Comparison of ENCODE assay signal across 16 mouse cellular contexts in the genomic region with DNA sequence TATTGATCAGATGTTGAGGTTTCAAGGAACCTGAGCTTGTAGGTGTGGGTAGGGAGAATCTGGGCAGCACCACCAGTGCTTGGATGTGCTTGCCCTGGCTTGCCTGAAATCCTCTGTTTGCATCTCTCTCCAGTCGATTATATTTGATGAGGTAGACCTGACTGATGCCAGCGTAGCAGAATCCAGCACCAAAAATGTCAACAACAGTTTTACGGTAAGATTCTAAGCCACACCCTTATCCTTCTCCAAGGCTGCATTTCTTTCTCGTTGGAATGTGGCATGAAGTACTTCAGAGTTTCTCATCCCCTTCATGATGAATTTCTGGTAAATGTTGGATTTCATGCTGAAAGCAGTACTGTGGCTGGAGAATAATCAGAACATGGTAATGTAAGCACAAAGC. TPM values are rescaled to one million over a fixed set of nuclear protein-coding genes. Genes with fewer than 3 reads are reported as not detected.
DNase-seq lines count a peak whose midpoint lies in the region; ATAC-seq and TF ChIP-seq lines count a peak whose summit lies in the region.
"Had no signal": no experiment of that assay in that cellular context is flagged by ENCODE, and none has a peak within 500 bp of the region (broad histone marks: within the 10 kb centered on the region; RNA-seq: fewer than 3 reads in every experiment).

No protein-coding gene starts in this region.

- no peaks in the 10 kb centered on the region for H3K27me3 ChIP-seq in heart, postnatal 0 days (ENCODE audit: control insufficient read depth, insufficient read depth, low read length)
- no peaks in the 10 kb centered on the region for H3K27me3 ChIP-seq in lung, postnatal 0 days (replicated peaks; ENCODE audit: insufficient read depth, low read length)
- H3K27me3 ChIP-seq: forebrain, embryonic 12.5 days; neural tube, embryonic 12.5 days had no signal

- WGBS in heart, postnatal 0 days: 43% methylated on average over 4 of the region's 4 CpGs
- 41% methylated on average over 4 of the region's 4 CpGs for WGBS in lung, postnatal 0 days

- H3K4me3 ChIP-seq in gastrocnemius, adult 2 months: no peak overlapping the region
- no peak overlapping the region for H3K4me3 ChIP-seq in heart, postnatal 0 days (ENCODE audit: low read depth, low read length)
- H3K4me3 ChIP-seq in lung, postnatal 0 days (ENCODE audit: low read depth, low read length): no peak overlapping the region
- H3K4me3 ChIP-seq: forebrain, embryonic 12.5 days; neural tube, embryonic 12.5 days had no signal

- peaks cover 48% of the 10 kb centered on the region for H3K4me1 ChIP-seq in heart, postnatal 0 days (ENCODE audit: control insufficient read depth, insufficient read depth)
- peaks cover 28% of the 10 kb centered on the region; the same call in 1 of the 2 replicates for H3K4me1 ChIP-seq in lung, postnatal 0 days (ENCODE audit: insufficient read depth, low read depth, low read length)

- no peak for TF ChIP-seq EP300 in heart, postnatal 0 days (IDR thresholded peaks at IDR 0.05; ENCODE audit: low read depth)
- peak; percentile 92 for TF ChIP-seq EP300 in lung, postnatal 0 days (IDR thresholded peaks at IDR 0.05)

- intact Hi-C loops in gastrocnemius, adult 2 months (cut with DNase I): no loop called here
- intact Hi-C loops in heart, postnatal 25 days (cut with DNase I): no loop called here

- H3K36me3 ChIP-seq in heart, postnatal 0 days (replicated peaks; ENCODE audit: control insufficient read depth, insufficient read depth, low read length): peaks cover 11% of the 10 kb centered on the region; the same call in 1 of the 2 replicates
- peaks cover 5% of the 10 kb centered on the region; the same call in 1 of the 2 replicates for H3K36me3 ChIP-seq in lung, postnatal 0 days (ENCODE audit: insufficient read depth, low read length)

- DNase-seq in gastrocnemius, adult 2 months: no peak
- DNase-seq in gastrocnemius, postnatal 10 days: no peak
- DNase-seq in heart, postnatal 0 days (ENCODE audit: low spot score): no peak
- DNase-seq in heart, postnatal 25 days (ENCODE audit: low spot score): no peak
- peak; percentile 76 for DNase-seq in lung, postnatal 0 days (ENCODE audit: low spot score)
- DNase-seq in lung, postnatal 25 days (ENCODE audit: low spot score): no peak
- peak; percentile 30 for DNase-seq in fat pad, adult 2 months (ENCODE audit: extremely low read depth, low read depth, low spot score)
- DNase-seq in layer of hippocampus, adult 18-20 months (ENCODE audit: low spot score in 2 of 2): no peak
- DNase-seq: cerebellum, postnatal 36 days; kidney, postnatal 10 days; right cerebral cortex, postnatal 25 days; thymus, adult 18-20 months had no signal

- no peak overlapping the region for H3K4me2 ChIP-seq in heart, postnatal 0 days (ENCODE audit: low read depth, low read length)
- H3K4me2 ChIP-seq in lung, postnatal 0 days (replicated peaks; ENCODE audit: low read depth, low read length): no peak overlapping the region
- H3K4me2 ChIP-seq: forebrain, embryonic 12.5 days; liver, embryonic 11.5 days; neural tube, embryonic 12.5 days had no signal

- no peaks in the 10 kb centered on the region for H3K9me3 ChIP-seq in heart, postnatal 0 days (replicated peaks; ENCODE audit: control insufficient read depth, low read length)
- H3K9me3 ChIP-seq in lung, postnatal 0 days (ENCODE audit: low read length): no peaks in the 10 kb centered on the region
- H3K9me3 ChIP-seq: forebrain, embryonic 12.5 days; neural tube, embryonic 12.5 days had no signal

- peak overlapping the region; percentile 80; the same call in 1 of the 2 replicates for H3K27ac ChIP-seq in gastrocnemius, adult 2 months
- H3K27ac ChIP-seq in heart, postnatal 0 days (ENCODE audit: low read depth): peak overlapping the region; percentile 91
- peak overlapping the region; percentile 94 for H3K27ac ChIP-seq in lung, postnatal 0 days (ENCODE audit: low read length)
- H3K27ac ChIP-seq: forebrain, embryonic 12.5 days; neural tube, embryonic 12.5 days had no signal

- no peak for TF ChIP-seq CTCF in gastrocnemius, adult 2 months (IDR thresholded peaks at IDR 0.05)
- no peak for TF ChIP-seq CTCF in heart, postnatal 0 days (IDR thresholded peaks at IDR 0.05; ENCODE audit: low read depth)
- no peak for TF ChIP-seq CTCF in lung, postnatal 0 days (IDR thresholded peaks at IDR 0.05)

- ATAC-seq in heart, postnatal 0 days (ENCODE audit: insufficient read depth, low read depth): no peak
- peak; percentile 26 for ATAC-seq in lung, postnatal 0 days
- ATAC-seq: inflammation-experienced regulatory T-cells, adult 6 months had no signal

- no peak overlapping the region for H3K9ac ChIP-seq in heart, postnatal 0 days (replicated peaks; ENCODE audit: low read depth, low read length)
- H3K9ac ChIP-seq in lung, postnatal 0 days (replicated peaks; ENCODE audit: low read depth): no peak overlapping the region
- H3K9ac ChIP-seq: forebrain, embryonic 12.5 days; neural tube, embryonic 12.5 days had no signal

RNA-seq across cellular contexts. Expression of a gene that starts 28.6 kb away (rescaled TPM):
- 10 to 100 TPM; 31.3 to 32.9 TPM for total RNA-seq in gastrocnemius, adult 2 months (2021)
- total RNA-seq in gastrocnemius, postnatal 10 days (2021): 10 to 100 TPM; 37.5 to 44.6 TPM
- total RNA-seq in heart, postnatal 0 days (2014; rRNA removed; ENCODE audit: low replicate concordance): 37.3 and 40.5 TPM in 2 replicates
- polyA plus RNA-seq in heart, postnatal 0 days (2015; fragmentation: Nextera tagmentation; extraction: Ambion mirVana): 12.4 and 14.1 TPM in 2 replicates
- 10 to 100 TPM; 56.5 to 56.7 TPM for total RNA-seq in heart, postnatal 25 days (2021)
- 24.3 and 25.5 TPM in 2 replicates for polyA plus RNA-seq in lung, postnatal 0 days (2015; fragmentation: Nextera tagmentation; extraction: Ambion mirVana)
- total RNA-seq in layer of hippocampus, adult 18-20 months (2021): 100 to 1,000 TPM in 1 of 2 experiments, 10 to 100 TPM in 1; 92.0 to 100 TPM

Comparison
In these comparisons a context has a peak if more than half of its experiments do, and no peak if none do; other contexts are left out.
1. DNase-seq: peak in lung, postnatal 0 days (single experiment) and fat pad, adult 2 months (single experiment); none in gastrocnemius, adult 2 months (single experiment), gastrocnemius, postnatal 10 days (single experiment), heart, postnatal 0 days (single experiment), heart, postnatal 25 days (single experiment), lung, postnatal 25 days (single experiment) and layer of hippocampus, adult 18-20 months (0 of 2).
2. Peak in every context shown above with its lines, with median percentiles within 50 percentile points of each other: H3K27ac ChIP-seq.